Mouse (Mus musculus) ES-Bruce4 (cell line): ENCODE results near the gene Prkar1b.

Source experiments
- CTCF ChIP-seq: IDR thresholded peaks from one replicate; pipeline ENCODE4 v1.8.1; 2011; ENCODE audit warnings: low read depth, low read length
- POLR2A ChIP-seq: IDR thresholded peaks from one replicate; pipeline ENCODE4 v1.8.1; 2011; ENCODE audit warnings: low read length; ENCODE audit not compliant: insufficient read depth

GRCm38 (mm10) chr5:139101783-139102182, 48.0 kb downstream of the Prkar1b start:
- no peak for TF ChIP-seq POLR2A
- TF ChIP-seq CTCF: no peak
